Mouse (Mus musculus): Measurements from ENCODE around the gene Phpt1.

GRCm38 (mm10) chr2:25546811-25547491 lies 28.1 kb downstream of the Phpt1 start, which contains the start of gene Traf2:
- TF ChIP-seq CTCF (IDR thresholded peaks at IDR 0.05; ENCODE audit: low read depth) (no peak), EP300 (IDR thresholded peaks at IDR 0.05; ENCODE audit: low read depth) (no peak)
